Mouse (Mus musculus) bone marrow, adult 2 months (tissue): ENCODE measurements at regions not wholly inside any gene's neighbourhood (a gene's known extent, or its start where the extent isn't known, plus 50 kb on each side); places are given as distances from the start of the nearest gene placed in this dataset.

Source experiments
- CTCF ChIP-seq: fragments of 200-500 bp; IDR thresholded peaks from 2 replicates; pipeline ENCODE4 v1.5.1; 2011; ENCODE audit warnings: low read length, control low read depth; ENCODE audit not compliant: control insufficient read depth, insufficient read depth
- POLR2A ChIP-seq: fragments of 200-500 bp; IDR thresholded peaks from 2 replicates; pipeline ENCODE4 v1.6.1; 2011; ENCODE audit warnings: low read depth, mild to moderate bottlenecking, control low read depth, low read length, borderline replicate concordance; ENCODE audit not compliant: control insufficient read depth

GRCm38 (mm10) chr14:37425506-37425905 is 290.4 kb upstream of the Ghitm start:
- no peak for TF ChIP-seq CTCF
- no peak for TF ChIP-seq POLR2A
